Mouse (Mus musculus): Measurements from ENCODE around the gene Kif5c. TPM values are rescaled to one million over a fixed set of nuclear protein-coding genes. Genes with fewer than 3 reads are reported as not detected.
A peak's percentile ranks its signal among the peaks of the same experiment; 100 is the strongest.

The Kif5c gene
- polyA plus RNA-seq, 1 experiment from 2014 or later: 148 TPM

- WGBS: 89% methylated on average over 5 of the region's 5 CpGs
- Histone ChIP-seq H3K9me3 (replicated peaks; ENCODE audit: control insufficient read depth, low read length) (no peaks in the 10 kb centered on the region), H3K36me3 (ENCODE audit: control insufficient read depth, insufficient read depth, low read length) (no peaks in the 10 kb centered on the region)
These were observed 36.6 kb upstream of the Kif5c start for GRCm38 (mm10) chr2:49582546-49582945.

DNA sequence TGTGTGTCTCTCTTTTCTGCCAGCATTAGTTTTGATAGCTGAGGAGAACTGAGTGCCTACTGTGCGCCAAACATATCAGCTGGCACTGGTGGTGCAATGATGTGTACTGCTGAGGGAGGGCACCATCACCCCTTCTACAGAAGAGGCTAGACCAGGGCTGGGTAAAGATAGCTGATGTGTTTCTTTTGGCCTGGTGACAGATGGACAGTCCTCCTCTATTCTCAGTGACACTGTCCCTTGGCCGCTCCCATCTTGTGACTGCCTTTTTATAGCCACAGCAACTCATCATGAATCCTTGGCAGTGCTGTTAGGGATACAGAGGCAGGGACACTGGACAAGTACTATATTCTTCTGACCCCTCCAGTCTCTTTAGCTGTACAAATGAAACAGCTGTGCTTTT lies 35.8 kb upstream of the Kif5c start:
- Histone ChIP-seq H3K4me2 (ENCODE audit: low read length) (no peak overlapping the region), H3K36me3 (ENCODE audit: control insufficient read depth, insufficient read depth, low read length) (no peaks in the 10 kb centered on the region), H3K9ac (ENCODE audit: low read length) (no peak overlapping the region), H3K9me3 (replicated peaks; ENCODE audit: control insufficient read depth, low read length) (no peaks in the 10 kb centered on the region), H3K27ac (ENCODE audit: low read depth, low read length) (no peak overlapping the region), H3K27me3 (replicated peaks; ENCODE audit: control insufficient read depth, insufficient read depth, low read length) (no peaks in the 10 kb centered on the region), H3K4me3 (ENCODE audit: low read depth, low read length) (no peak overlapping the region), H3K4me1 (ENCODE audit: control insufficient read depth, insufficient read depth, low read length) (no peaks in the 10 kb centered on the region)
- DNase-seq (ENCODE audit: low spot score) (no peak), ATAC-seq (no peak)
- 100% methylated on average over 2 of the region's 2 CpGs for WGBS

More at GRCm38 (mm10) chr2:49582546-49582945, 36.6 kb upstream of the Kif5c start:
- H3K4me2 ChIP-seq (ENCODE audit: low read length): no peak overlapping the region
- no peaks in the 10 kb centered on the region for H3K4me1 ChIP-seq (ENCODE audit: control insufficient read depth, insufficient read depth, low read length)
- ATAC-seq: no peak
- no peak for DNase-seq (ENCODE audit: low spot score)
- no peaks in the 10 kb centered on the region for H3K27me3 ChIP-seq (replicated peaks; ENCODE audit: control insufficient read depth, insufficient read depth, low read length)
- H3K27ac ChIP-seq (ENCODE audit: low read depth, low read length): no peak overlapping the region
- H3K4me3 ChIP-seq (ENCODE audit: low read depth, low read length): no peak overlapping the region
- H3K9ac ChIP-seq (ENCODE audit: low read length): no peak overlapping the region

DNA sequence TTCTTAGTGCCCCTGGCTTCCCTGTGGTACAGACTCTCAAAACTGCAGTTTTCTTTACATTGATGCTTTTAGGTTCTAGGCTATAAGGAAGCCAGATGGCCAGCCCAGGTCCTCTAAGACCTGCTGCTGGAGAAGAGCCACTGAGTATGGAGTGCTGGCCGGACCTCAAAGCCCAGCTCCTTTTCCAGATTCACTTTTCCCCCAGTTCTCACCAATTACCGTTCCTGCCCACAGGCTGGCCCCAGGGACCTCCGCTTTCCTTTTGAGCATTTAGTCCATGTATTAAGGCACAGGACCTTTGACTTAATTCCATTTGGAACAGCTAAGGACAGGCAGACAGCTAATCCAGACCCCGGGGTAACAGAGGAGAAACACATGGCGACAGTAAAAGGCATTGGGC lies 28.6 kb upstream of the Kif5c start:
- WGBS: 88% methylated on average over 5 of the region's 5 CpGs
- ATAC-seq: no peak
- no peak overlapping the region for H3K4me2 ChIP-seq (ENCODE audit: low read length)

GRCm38 (mm10) chr2:49592926-49593325 lies 26.2 kb upstream of the Kif5c start:
- Histone ChIP-seq H3K9me3 (replicated peaks; ENCODE audit: control insufficient read depth, low read length) (no peaks in the 10 kb centered on the region), H3K4me2 (ENCODE audit: low read length) (no peak overlapping the region), H3K4me3 (ENCODE audit: low read depth, low read length) (no peak overlapping the region), H3K27me3 (replicated peaks; ENCODE audit: control insufficient read depth, insufficient read depth, low read length) (no peaks in the 10 kb centered on the region), H3K27ac (ENCODE audit: low read depth, low read length) (no peak overlapping the region), H3K4me1 (ENCODE audit: control insufficient read depth, insufficient read depth, low read length) (no peaks in the 10 kb centered on the region), H3K36me3 (ENCODE audit: control insufficient read depth, insufficient read depth, low read length) (no peaks in the 10 kb centered on the region), H3K9ac (ENCODE audit: low read length) (no peak overlapping the region)
- ATAC-seq (no peak), DNase-seq (ENCODE audit: low spot score) (no peak)

More for the DNA sequence above, 28.6 kb upstream of the Kif5c start:
- Histone ChIP-seq H3K4me3 (ENCODE audit: low read depth, low read length) (no peak overlapping the region), H3K9ac (ENCODE audit: low read length) (no peak overlapping the region), H3K9me3 (replicated peaks; ENCODE audit: control insufficient read depth, low read length) (no peaks in the 10 kb centered on the region), H3K4me1 (ENCODE audit: control insufficient read depth, insufficient read depth, low read length) (no peaks in the 10 kb centered on the region), H3K36me3 (ENCODE audit: control insufficient read depth, insufficient read depth, low read length) (no peaks in the 10 kb centered on the region), H3K27ac (ENCODE audit: low read depth, low read length) (no peak overlapping the region), H3K27me3 (replicated peaks; ENCODE audit: control insufficient read depth, insufficient read depth, low read length) (no peaks in the 10 kb centered on the region)
- no peak for DNase-seq (ENCODE audit: low spot score)

- DNase-seq (ENCODE audit: low spot score) (no peak), ATAC-seq (no peak)
- H3K27ac ChIP-seq (ENCODE audit: low read depth, low read length): no peak overlapping the region
- no peak overlapping the region for H3K4me3 ChIP-seq (ENCODE audit: low read depth, low read length)
- H3K36me3 ChIP-seq (ENCODE audit: control insufficient read depth, insufficient read depth, low read length): no peaks in the 10 kb centered on the region
- H3K27me3 ChIP-seq (replicated peaks; ENCODE audit: control insufficient read depth, insufficient read depth, low read length): no peaks in the 10 kb centered on the region
- H3K9ac ChIP-seq (ENCODE audit: low read length): no peak overlapping the region
- no peaks in the 10 kb centered on the region for H3K9me3 ChIP-seq (replicated peaks; ENCODE audit: control insufficient read depth, low read length)
- no peak overlapping the region for H3K4me2 ChIP-seq (ENCODE audit: low read length)
- no peaks in the 10 kb centered on the region; the same call in none of the 2 replicates for H3K4me1 ChIP-seq (ENCODE audit: control insufficient read depth, insufficient read depth, low read length)
- WGBS: 78% methylated on average over 7 of the region's 7 CpGs
These were observed 24.2 kb upstream of the Kif5c start for GRCm38 (mm10) chr2:49594886-49595285.

- no peaks in the 10 kb centered on the region for H3K9me3 ChIP-seq (replicated peaks; ENCODE audit: control insufficient read depth, low read length)
- no peak for DNase-seq (ENCODE audit: low spot score)
These were observed 22.8 kb upstream of the Kif5c start for GRCm38 (mm10) chr2:49596318-49596717.

GRCm38 (mm10) chr2:49600021-49600681 lies 18.9 kb upstream of the Kif5c start:
- peak; percentile 68 for DNase-seq (ENCODE audit: low spot score)
- WGBS: 29% methylated on average over 7 of the region's 7 CpGs
- H3K4me1 ChIP-seq (ENCODE audit: control insufficient read depth, insufficient read depth, low read length): peaks cover 10% of the 10 kb centered on the region

More at GRCm38 (mm10) chr2:49596318-49596717, 22.8 kb upstream of the Kif5c start:
- Histone ChIP-seq H3K4me3 (ENCODE audit: low read depth, low read length) (no peak overlapping the region), H3K4me1 (ENCODE audit: control insufficient read depth, insufficient read depth, low read length) (peaks cover 3% of the 10 kb centered on the region), H3K36me3 (ENCODE audit: control insufficient read depth, insufficient read depth, low read length) (no peaks in the 10 kb centered on the region), H3K9ac (ENCODE audit: low read length) (no peak overlapping the region), H3K27me3 (replicated peaks; ENCODE audit: control insufficient read depth, insufficient read depth, low read length) (no peaks in the 10 kb centered on the region), H3K4me2 (ENCODE audit: low read length) (no peak overlapping the region), H3K27ac (ENCODE audit: low read depth, low read length) (no peak overlapping the region)
- WGBS: 77% methylated on average over 3 of the region's 3 CpGs
- no peak for ATAC-seq

DNA sequence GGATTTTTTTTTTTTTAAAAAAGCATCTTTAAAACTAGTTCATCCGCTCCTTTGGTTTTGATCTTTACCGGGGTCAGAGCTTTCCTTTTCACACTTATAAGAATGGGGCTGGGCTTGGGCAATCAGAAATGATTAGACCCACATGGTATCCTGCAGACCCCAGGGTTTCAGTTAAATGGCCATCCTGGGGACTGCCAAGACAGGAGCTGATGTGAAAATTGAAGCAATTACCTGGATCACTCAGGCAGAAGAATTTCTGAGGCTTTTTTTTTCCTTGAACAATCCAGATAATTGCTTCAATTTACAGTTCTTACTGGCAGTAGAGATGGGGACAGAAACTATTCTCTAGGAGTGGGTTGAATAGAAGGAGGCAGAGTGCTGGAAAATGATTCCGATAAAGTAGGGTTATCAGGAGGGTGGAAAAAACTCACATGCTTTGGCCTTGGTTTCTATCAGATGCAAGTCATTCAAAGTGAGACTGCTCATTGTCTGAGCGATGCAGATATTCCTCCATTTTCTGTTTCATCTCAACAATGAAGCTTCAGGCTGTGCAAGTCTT lies 16.2 kb upstream of the Kif5c start:
- DNase-seq (ENCODE audit: low spot score): peak; percentile 85
- ATAC-seq: peak; percentile 81
- Histone ChIP-seq H3K4me1 (ENCODE audit: control insufficient read depth, insufficient read depth, low read length) (peaks cover 10% of the 10 kb centered on the region), H3K4me3 (ENCODE audit: low read depth, low read length) (no peak overlapping the region), H3K27me3 (replicated peaks; ENCODE audit: control insufficient read depth, insufficient read depth, low read length) (no peaks in the 10 kb centered on the region), H3K4me2 (ENCODE audit: low read length) (no peak overlapping the region), H3K27ac (ENCODE audit: low read depth, low read length) (peak overlapping the region; percentile 68), H3K9me3 (replicated peaks; ENCODE audit: control insufficient read depth, low read length) (no peaks in the 10 kb centered on the region), H3K9ac (ENCODE audit: low read length) (no peak overlapping the region), H3K36me3 (ENCODE audit: control insufficient read depth, insufficient read depth, low read length) (no peaks in the 10 kb centered on the region)
- WGBS: 8% methylated on average over 4 of the region's 4 CpGs

More at GRCm38 (mm10) chr2:49600021-49600681, 18.9 kb upstream of the Kif5c start:
- no peaks in the 10 kb centered on the region for H3K9me3 ChIP-seq (replicated peaks; ENCODE audit: control insufficient read depth, low read length)
- ATAC-seq: peak; percentile 64
- no peaks in the 10 kb centered on the region for H3K36me3 ChIP-seq (ENCODE audit: control insufficient read depth, insufficient read depth, low read length)
- peak overlapping the region; percentile 4; the same call in 1 of the 2 replicates for H3K27ac ChIP-seq (ENCODE audit: low read depth, low read length)
- H3K9ac ChIP-seq (ENCODE audit: low read length): no peak overlapping the region
- no peak overlapping the region for H3K4me3 ChIP-seq (ENCODE audit: low read depth, low read length)
- no peaks in the 10 kb centered on the region for H3K27me3 ChIP-seq (replicated peaks; ENCODE audit: control insufficient read depth, insufficient read depth, low read length)
- H3K4me2 ChIP-seq (ENCODE audit: low read length): no peak overlapping the region

- 0 out of 2 replicates have a peak overlapping the region, but pooled peaks have one; percentile 5 for H3K27ac ChIP-seq (ENCODE audit: low read depth, low read length)
- peak; percentile 37; the same call in 1 of the 2 replicates for ATAC-seq
- WGBS: 60% methylated on average over 5 of the region's 5 CpGs
- H3K9me3 ChIP-seq (replicated peaks; ENCODE audit: control insufficient read depth, low read length): no peaks in the 10 kb centered on the region
- no peaks in the 10 kb centered on the region for H3K36me3 ChIP-seq (ENCODE audit: control insufficient read depth, insufficient read depth, low read length)
- H3K9ac ChIP-seq (ENCODE audit: low read length): no peak overlapping the region
- peak; percentile 60 for DNase-seq (ENCODE audit: low spot score)
- H3K4me2 ChIP-seq (ENCODE audit: low read length): no peak overlapping the region
- no peaks in the 10 kb centered on the region for H3K4me1 ChIP-seq (ENCODE audit: control insufficient read depth, insufficient read depth, low read length)
- H3K4me3 ChIP-seq (ENCODE audit: low read depth, low read length): no peak overlapping the region
- no peaks in the 10 kb centered on the region for H3K27me3 ChIP-seq (replicated peaks; ENCODE audit: control insufficient read depth, insufficient read depth, low read length)
These were observed 9.5 kb upstream of the Kif5c start for GRCm38 (mm10) chr2:49609611-49610010.
